Mouse (Mus musculus) megakaryocyte, adult 5-6 weeks (primary cell): Measurements from ENCODE around the gene Arhgef3. TPM values are rescaled to one million over a fixed set of nuclear protein-coding genes. Genes with fewer than 3 reads are reported as not detected.

ENCODE experiments used
- ATAC-seq: 2 replicates; pipeline ENCODE4 v1.8.0; 2016; ENCODE audit warnings: mild to moderate bottlenecking, inconsistent platforms; ENCODE audit not compliant: poor library complexity, severe bottlenecking
- total RNA-seq, 2 experiments: library from RNA; stranded (forward) in 1 of 2; stranded (reverse) in 1 of 2; fragments of 153-499, 151-499 nt in 1 of 2; fragments of 221-1000, 200-1000 nt in 1 of 2; gene quantifications; 2 replicates each; pipeline versions ENCODE4 v1.2.3 to v1.2.4; 2015 to 2017

Gene Arhgef3
- total RNA-seq, 2 experiments from 2014 or later = 40.5 to 58.8 TPM

DNA sequence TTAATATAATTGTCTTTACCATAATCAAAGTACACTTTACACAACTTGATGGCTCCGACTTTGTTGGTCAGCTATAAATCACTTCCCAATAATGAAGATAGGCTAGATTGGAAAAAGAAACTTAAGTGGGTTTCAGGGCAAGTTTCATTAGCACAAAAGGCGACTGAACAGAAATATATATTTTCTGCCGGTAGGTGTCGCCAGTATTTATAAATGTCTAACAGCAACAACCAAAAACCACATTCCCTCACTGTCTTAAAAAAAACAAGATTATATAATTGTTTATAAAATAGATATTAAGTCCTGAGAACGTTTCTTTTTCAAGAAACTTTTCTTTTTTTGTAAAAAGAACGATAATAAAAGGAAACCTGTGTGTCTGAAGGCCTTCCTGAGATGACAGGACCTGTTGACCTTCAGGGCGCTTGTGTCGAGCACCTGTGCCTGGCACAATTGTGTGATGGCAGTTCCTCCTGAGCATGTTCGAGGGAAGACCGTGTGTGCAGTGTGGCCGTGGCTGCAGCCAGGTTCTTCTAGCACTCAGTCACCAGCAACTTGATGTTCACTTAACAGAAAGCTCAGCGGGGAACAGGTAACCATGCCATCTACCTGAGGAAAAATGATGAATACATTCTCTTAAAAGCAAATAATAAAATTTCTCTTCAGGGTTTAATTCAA, 223.5 kb downstream of the Arhgef3 start:
- no peak for ATAC-seq

DNA sequence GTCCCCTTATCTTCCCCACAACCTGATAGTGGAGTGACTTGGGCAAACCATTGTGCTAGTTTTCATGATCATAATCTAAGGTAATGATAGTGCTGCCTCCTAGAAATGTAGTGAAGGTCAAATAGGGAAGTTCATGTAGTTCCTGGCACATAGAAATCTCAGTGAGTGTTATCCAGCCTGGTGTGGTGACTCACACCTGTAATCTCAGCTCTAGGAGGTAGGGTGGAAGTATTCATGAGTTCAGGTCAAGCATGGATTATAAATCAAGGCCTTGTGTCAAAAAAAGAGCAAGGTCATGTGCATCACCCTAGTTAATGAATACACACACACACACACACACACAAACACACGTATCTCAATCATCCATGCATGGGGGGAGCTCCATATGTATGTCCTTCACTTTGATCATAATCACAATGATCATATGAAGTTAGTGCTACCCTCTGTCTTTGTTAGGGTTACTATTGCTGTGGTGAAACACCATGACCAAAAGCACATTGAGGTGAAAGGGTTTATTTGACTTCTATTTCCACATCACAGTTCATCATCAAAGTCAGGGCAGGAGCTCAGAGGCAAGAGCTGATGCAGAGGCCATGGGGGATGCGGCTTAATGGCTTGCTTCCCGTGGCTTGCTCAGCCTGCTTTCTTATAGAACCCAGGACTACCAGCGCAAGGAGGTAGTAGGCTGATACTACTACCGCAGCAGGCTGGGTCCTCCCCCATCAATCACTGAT, 226.2 kb downstream of the Arhgef3 start:
- no peak for ATAC-seq

DNA sequence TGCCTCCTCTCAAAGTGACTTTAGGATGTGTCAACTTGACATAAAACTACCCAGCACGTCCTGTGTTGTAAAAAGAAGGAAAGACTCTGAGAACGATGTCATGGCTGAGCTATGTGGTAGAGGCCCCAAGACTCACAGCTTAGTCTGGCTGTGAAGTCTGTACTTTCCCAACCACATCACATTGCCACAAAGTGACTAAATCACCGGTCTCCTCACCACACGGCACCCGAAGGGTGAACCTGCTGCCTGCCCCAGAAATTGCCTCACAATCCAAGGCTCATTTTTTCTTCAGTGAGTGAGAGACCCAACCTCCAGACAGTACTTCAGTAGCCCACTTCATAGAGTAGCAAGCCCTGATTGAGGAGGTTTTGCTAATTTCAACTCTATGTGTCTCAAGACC, 226.8 kb downstream of the Arhgef3 start:
- peak; percentile 61 for ATAC-seq

DNA sequence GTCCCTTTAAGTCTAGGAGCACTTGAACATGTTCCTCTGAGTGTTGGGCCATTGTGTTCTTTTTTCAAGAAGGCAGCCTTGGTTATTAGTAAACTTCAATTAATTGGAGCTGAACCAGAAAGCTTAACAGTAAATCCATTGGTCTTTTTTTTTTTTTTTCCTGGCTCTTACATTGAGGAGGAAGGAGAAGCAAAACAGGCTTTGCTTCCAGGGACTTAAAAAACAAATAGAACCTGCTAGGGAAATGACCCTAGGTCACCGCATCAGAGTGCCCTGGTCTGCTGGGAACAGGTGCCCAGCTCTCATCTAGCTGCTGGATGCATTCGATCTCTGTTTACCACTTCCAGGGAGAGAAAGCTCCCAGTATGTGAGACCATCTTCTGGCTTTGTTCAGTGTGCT, 227.8 kb downstream of the Arhgef3 start:
- ATAC-seq = no peak

DNA sequence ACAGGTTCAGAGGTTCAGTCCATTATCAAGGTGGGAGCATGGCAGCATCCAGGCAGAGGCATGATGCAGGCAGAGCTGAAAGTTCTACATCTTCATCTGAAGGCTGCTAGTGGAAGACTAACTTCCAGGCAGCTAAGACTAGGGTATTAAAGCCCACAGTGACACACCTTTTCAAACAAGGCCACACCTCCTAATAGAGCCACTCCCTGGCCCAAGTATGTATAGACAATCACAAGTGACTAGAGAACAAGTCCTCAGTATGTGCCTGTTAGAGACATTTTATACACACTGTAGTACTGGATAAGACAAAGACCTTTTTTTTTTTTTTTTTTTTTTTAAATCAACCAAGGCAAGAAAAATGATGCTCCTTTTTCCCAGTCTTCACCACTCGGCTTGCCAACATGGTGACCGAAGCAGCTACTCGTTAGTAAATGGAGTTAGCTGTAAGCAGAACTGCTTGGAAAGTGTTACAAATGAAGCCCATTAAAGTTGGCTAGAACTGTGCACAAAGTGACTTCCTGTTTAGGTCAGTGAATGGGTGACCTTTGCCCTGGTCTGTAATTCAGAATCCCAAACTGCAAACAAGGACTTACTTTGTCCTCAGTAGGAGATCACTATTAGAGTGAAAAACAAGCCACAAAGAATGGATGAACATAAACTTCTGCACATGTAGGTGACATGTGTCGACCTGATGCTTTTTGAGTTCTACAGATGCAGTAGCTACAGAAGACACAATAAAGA, 229.7 kb downstream of the Arhgef3 start:
- ATAC-seq = no peak

DNA sequence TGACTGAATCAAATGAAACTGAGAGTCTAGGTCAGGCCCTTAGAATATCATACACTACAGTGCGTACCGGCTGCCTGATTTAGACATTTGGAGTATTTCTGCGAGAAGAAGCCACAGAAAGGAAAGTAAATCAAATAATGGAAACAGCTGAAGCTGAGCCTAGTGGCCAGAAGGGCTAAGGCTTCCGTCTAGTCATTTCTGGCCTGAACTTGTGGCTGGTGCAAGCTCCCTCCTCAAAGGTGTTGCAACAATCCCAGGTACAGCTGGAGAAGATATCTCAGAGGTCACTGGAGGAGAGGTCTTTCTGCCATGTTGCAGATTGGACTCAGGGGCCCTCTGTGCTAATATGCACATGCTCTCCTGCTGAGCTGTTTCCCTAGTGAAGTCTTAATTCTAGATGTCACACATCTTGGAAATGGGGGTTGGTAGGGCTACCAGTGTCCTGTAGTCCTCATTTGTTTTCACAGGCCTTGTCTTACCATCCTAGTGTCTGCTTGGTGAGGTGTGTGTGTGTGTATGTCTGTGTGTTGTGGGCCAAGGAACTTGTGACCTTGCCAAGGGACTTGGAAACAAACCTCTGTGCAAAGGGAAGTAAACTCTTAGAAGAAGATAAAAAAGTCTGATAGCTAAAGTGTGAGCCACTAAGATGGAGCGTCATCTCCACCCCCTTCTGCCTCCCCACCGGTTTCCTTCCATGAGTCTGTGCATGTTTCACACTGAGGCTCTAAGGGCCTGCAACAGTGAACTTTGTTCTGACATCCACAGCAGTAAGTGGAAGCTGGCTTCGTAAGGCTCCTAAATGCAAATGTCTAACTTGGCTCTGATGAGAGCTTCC, 230.6 kb downstream of the Arhgef3 start:
- peak; percentile 41 for ATAC-seq

DNA sequence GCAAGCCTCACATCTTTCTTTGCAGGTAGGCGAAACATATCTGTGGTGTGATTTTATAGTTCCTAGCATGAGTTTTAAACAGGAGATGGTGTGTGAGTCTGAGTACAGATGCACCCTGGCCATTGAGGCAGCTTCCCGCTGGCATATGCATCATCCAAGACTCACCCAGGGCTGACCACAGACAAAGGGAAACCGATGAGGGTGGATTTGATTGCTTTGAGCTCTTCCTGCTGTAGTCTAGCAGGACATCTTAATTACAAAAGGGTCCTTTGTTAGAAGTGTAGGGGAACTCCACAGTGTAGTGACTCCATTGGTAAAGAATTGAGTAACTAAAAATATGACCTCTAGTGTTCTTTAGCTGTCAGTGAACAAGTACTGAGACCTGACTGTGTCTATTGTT, 232.5 kb downstream of the Arhgef3 start:
- ATAC-seq = no peak

DNA sequence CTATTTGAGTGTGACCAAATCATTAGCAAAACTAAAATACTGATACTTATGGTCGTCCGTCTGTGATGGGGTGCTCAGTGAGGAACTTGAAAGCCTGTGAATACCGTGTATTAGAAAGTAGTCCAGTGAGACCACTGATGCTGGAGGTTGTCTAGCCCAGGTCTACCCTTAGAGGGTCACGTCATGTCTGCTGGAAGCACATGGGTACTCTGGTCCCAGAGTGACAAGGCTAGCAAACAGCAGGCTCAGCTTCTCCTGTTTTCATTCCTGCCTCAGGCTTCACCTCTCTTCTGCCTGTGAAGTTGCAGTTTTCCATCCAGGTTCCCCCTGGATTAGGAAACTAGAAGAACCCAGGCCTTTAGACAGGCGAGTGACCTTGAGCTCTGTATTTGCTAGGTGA, 233.0 kb downstream of the Arhgef3 start:
- ATAC-seq = no peak

DNA sequence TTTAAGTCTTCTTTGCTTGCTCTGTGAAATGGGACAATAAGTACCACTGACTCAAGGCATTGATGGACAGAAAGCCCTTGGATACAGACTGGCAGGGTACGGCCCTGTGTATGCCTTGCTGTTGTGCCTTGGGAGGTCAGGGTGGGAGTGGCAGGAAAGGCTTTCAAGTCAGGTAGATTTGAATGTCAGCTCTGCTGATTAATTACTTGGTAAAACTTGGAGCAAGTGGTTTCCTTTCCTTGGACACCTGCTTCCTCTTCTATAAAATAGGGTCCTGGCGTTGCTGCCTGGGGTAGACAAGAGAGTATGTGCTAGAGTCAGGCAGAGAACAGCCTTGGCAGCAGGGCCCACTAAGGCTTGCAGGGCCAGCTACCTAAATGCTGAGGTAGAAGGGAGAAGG, 233.4 kb downstream of the Arhgef3 start:
- ATAC-seq = no peak

DNA sequence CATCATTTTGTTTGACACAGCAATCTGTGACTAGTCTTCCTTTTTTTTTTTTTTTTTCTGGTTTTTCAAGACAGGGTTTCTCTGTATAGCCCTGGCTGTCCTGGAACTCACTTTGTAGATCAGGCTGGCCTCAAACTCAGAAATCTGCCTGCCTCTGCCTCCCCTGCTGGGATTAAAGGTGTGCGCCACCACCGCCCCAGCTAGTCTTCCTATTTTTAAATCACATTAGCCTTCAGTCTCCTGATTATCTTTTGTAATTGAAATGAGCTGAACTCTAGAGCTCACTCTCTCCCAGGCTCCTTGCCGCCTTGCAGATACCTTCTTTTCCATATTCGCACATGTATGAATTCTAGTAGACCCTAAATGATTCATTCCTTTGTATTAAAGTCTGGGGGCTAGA, 234.0 kb downstream of the Arhgef3 start:
- ATAC-seq = no peak

DNA sequence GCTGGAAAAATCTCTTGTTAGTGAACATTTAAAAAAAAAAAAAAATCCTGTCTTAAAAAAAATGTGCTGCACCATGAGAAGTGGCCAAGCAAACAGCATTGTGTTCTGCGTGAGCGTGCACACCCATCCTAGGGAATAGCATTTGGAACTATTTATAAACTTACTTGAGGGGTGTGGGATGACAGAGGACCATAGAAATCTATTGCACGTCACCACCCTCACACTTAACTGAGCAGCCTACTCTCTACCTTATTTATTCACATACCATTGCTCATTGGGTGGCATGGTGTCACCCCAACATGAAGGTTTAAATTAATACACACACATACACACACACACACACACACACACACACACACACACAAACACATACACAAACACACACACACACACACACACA, 234.4 kb downstream of the Arhgef3 start:
- no peak for ATAC-seq

DNA sequence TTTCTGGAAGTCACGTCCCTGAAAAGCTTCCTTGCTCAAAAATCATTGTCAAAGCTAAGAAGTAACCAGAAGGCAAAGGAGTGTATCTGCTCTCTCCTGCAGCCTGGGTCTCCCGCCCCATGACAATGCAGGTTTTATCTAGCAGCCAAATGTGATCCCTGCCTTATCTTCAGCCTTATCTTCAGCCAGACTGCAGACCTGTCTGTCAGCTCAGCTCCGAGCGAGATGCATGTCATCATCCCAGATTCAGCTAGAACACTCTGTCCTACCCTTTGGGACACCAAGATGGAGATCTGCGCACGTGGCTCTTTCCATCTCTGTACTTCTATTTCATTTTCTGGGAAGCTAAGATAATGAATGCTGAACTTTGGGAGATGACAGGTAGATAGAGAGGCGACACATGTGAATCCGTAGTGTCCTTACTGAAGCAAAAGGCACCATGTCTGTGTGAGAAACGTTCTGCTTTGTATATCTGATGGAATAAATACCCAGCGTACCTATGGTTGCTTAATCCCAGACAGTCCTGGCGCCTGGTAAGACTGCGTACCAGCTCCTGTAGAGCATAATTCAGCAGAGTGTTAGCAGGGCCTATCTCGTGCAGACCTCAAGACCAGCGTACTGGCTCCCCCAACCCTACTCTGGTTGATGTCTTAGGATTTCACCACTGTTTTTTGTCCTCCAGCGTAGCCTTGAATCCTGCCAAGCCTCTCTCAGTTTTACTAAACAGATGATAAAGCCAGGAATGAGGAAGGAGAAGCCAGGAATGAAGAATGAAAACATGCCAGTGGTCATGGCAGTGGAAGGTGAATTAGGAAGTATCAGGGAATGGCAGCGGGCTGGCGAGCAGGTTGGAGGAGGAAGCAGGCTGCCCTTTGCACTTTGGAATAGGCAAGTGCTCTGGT, 235.4 kb downstream of the Arhgef3 start:
- no peak for ATAC-seq

DNA sequence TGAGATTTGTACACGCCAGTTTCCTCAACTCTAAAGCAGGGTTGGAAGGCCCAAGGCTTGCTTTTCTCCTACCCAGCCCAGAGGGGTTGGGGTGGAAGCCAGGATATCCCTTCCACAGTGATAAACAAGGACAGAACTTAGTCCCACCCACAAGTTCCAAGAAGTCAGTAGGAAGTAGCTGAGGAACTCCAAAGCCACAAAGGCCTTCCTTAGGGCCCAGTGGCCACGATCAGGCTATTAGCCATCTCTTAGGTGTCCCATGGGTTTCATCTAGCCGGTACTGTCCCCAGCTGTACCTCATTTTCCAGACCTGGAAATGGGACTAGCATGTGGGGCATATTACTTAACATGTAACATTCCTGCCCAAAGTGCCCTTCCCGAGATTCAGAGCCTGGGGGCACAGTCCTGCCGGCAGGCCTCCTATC, 236.4 kb downstream of the Arhgef3 start:
- ATAC-seq = peak; percentile 26

DNA sequence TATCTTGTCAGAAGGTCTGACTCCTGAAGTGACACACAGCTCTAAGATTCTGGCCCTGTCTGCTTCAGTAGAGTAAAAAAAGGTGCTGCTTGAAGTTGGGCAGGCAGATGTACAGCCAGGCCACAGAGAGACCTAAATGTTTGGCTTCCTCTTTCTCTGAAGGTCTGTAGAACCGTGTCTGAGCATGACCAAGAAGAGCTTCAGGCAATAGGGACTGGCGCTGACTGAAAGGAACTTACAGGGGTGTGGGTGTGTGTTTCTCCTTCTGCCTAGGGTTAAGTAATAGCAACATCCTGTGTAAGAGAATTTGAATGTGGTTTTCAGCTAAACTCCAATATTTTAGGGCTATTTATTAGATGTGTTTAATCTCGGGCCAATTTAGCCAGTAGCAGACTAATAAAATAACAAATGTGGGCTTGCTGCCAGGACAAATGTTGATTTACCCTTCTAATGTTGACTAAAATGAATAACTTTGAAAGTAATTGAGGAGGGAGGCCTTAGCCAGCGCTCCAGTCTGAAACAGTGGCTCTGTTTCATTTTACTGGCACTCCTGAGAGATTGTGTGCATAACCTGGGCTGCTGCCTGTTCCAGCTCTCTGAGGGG, 236.9 kb downstream of the Arhgef3 start:
- peak; percentile 87 for ATAC-seq

DNA sequence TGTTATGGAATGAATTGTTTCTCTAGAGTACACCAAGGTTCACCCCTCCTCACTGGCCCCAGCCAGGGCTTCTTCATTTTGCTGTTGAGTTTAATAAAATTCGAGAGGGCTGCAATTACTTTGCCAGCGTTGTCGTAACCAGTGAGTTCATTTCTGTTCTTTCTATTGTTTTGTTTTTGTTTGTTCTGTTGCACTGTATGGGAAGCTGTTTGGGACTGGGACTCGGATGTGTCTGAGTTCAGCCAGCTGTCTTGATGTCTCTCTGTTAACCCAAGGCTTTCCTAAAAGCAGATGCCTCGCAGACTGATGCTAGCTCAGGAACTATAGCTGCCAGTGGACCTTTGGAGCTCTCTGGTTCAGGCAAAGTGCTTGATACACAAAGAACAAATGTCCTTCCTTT, 237.8 kb downstream of the Arhgef3 start:
- no peak for ATAC-seq

DNA sequence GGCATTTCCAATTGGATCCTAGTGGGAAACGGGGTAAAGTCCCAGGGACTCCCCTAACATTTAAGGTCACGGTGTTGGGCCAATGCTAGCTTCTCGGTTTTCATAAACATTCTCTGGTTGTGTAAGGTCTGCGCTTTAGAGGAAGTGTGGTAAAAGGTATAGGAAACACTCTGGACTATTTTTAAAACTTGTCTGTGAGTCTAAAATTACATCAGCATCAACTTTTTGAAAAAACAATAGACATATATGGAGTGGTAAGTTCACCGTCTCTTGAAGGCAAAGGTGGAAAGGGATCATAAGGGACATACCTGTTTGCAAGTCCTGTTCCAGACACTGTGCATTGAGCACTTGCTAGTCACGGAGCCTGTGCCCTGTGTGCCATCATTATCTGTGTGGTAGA, 240.5 kb downstream of the Arhgef3 start:
- ATAC-seq = peak; percentile 62

DNA sequence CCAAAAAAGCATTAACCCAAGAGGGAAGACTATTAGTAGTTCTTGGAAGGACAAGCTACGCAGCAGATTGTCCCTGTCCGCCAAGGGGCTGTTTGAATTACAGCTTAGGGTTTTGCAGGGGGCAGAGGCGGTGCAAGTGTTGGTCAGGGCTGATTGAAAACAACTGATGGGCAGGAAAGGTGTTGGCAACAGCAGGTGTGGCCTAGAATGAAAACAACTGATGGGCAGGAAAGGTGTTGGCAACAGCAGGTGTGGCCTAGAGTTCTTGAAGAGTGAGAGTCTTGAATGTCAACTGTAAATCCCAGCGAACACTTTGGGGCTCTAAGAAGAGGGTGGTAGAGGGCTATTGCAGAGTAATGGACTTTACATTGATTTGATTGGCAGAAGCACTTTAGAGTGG, 241.2 kb downstream of the Arhgef3 start:
- ATAC-seq = no peak

DNA sequence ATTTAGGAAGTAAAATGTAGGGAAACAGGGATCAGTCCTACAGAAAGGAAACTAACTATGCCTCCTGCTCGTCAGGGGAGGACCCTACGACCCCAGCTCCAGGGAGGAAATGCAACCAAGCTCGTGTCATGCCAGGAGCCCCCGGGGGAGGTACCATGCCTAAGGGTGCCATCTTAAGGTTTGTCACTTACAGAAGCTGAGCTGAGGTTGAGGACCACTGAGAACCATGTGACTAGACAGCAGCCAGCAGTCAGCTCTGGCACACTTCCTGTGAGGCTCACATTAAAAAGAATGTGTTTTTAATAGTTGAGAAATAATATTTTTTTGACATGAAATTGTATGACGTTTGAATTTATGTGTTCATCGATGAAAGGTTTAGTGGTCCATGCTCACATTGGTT, 242.4 kb downstream of the Arhgef3 start:
- ATAC-seq = no peak

DNA sequence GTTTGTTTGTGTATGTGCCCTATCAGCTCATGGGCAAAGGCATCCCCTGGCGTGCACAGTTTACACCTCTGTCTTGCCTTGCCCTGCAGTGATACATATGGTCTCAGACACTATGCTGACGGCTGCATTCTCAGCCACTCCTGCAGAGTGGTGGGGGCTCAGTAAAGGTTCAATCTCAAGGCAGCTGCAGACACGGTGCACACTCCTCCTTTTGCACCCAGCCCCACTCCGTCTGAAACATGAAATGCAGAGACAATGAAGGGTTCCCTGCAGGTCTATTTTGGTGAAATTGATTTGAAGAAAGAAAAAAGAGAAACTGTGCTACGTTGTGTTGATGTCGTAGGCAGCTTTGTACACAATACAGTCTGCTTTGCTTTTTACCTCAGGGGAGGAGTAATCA, 243.5 kb downstream of the Arhgef3 start:
- ATAC-seq = no peak

DNA sequence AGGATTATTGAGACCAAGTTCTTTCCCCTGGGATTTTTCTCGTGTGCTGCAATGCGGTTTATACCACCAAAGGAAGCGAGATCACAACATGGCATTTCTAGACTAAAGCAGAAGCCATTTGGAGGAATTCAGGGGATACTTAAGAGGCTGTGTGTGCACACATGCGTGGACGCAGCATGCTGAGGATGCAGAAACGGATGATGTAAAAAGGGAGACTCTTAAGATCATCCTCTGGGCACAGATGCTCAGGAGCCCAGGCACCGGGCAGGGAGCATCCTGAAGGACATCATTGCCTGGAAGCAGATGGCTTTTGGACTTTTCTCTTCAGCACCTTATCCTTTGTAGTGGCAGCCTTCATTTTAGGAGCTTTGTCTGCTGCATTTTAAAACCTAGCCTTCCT, 246.2 kb downstream of the Arhgef3 start:
- ATAC-seq = no peak
